Mouse (Mus musculus) olfactory bulb, adult 2 months (tissue): ENCODE measurements around the gene Man2b2.
"Not testable (repeated sequence)": the region's sequence is repeated elsewhere in the genome, so short reads cannot be mapped to it uniquely, and the experiment has no call there.

Experiments used
- CTCF ChIP-seq: fragments of 200-500 bp; IDR thresholded peaks from 2 replicates; pipeline ENCODE4 v1.5.1; 2012; ENCODE audit warnings: low read depth, mild to moderate bottlenecking, low read length, moderate library complexity; ENCODE audit not compliant: insufficient read depth
- POLR2A ChIP-seq: fragments of 200-500 bp; IDR thresholded peaks from 2 replicates; pipeline ENCODE4 v1.6.1; 2012; ENCODE audit warnings: mild to moderate bottlenecking, low read depth, low read length, moderate library complexity; ENCODE audit not compliant: insufficient read depth

DNA sequence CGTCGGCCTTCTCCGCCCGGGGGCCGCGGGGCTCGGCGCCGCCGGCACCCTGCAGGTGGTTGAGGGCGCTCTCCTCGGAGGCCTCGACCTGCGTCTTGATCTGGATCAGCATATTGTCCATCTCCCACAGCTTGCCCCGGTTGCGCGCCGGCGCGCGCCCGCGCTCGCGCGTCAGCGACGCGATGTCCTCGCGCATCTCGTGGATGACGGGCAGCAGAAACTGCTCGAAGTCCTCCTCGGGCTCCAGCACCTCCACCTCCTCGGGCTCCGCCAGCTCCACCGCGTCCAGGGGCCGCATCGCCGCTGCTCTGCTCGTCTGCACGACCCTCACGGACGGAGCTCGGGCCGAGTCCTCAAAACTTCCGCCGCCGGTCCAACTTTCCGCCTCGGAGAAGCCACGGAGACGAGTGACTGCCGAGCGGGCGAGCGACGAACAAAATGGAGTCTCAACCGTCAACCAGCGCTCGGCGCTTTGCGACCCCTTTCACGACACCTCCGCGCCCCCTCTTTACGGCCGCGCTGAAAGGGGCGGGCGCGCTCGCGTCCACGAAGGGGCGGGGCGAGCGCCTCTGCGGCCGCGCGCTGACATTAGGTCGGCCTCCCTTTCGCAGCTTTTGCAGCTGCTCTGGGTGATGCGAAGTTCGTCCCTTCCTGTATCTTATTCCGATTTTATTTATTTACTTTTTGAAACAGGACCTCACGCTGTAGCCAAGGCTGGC is 34.0 kb downstream of the Man2b2 start, which contains the start of gene Mrfap1:
- not testable (repeated sequence) for TF ChIP-seq CTCF
- peak; percentile 89 for TF ChIP-seq POLR2A
